Mouse (Mus musculus): ENCODE results near the gene Bicdl1. TPM values are rescaled to one million over a fixed set of nuclear protein-coding genes. Genes with fewer than 3 reads are reported as not detected.

The Bicdl1 gene
- polyA plus RNA-seq, 1 experiment from 2014 or later: 1.9 TPM

- DNase-seq: no peak
- Histone ChIP-seq H3K9me3 (ENCODE audit: low read length) (no peaks in the 10 kb centered on the region), H3K4me3 (ENCODE audit: low read depth, low read length) (no peak overlapping the region), H3K36me3 (replicated peaks; ENCODE audit: insufficient read depth, low read length) (no peaks in the 10 kb centered on the region), H3K4me2 (ENCODE audit: low read depth, low read length) (no peak overlapping the region), H3K27me3 (ENCODE audit: insufficient read depth, low read length) (no peaks in the 10 kb centered on the region), H3K27ac (ENCODE audit: low read depth) (no peak overlapping the region), H3K9ac (replicated peaks) (no peak overlapping the region), H3K4me1 (ENCODE audit: insufficient read depth) (no peaks in the 10 kb centered on the region)
- TF ChIP-seq EP300 (IDR thresholded peaks at IDR 0.05; ENCODE audit: low read depth): no peak
- TF ChIP-seq CTCF (IDR thresholded peaks at IDR 0.05; ENCODE audit: low read depth): no peak
- ATAC-seq: no peak
- WGBS (ENCODE audit: insufficient replicate concordance): 57% methylated on average over 6 of the region's 6 CpGs
Measured at GRCm38 (mm10) chr5:115712487-115712886, 18.9 kb downstream of the Bicdl1 start.

GRCm38 (mm10) chr5:115711636-115712419 is 19.6 kb downstream of the Bicdl1 start:
- H3K9me3 ChIP-seq (ENCODE audit: low read length): no peaks in the 10 kb centered on the region
- no peak for ATAC-seq
- 58% methylated on average over 11 of the region's 11 CpGs for WGBS (ENCODE audit: insufficient replicate concordance)
- no peak overlapping the region for H3K4me2 ChIP-seq (ENCODE audit: low read depth, low read length)
- H3K36me3 ChIP-seq (replicated peaks; ENCODE audit: insufficient read depth, low read length): no peaks in the 10 kb centered on the region
- no peak overlapping the region for H3K9ac ChIP-seq (replicated peaks)
- H3K27me3 ChIP-seq (ENCODE audit: insufficient read depth, low read length): no peaks in the 10 kb centered on the region
- no peak overlapping the region for H3K27ac ChIP-seq (ENCODE audit: low read depth)
- no peak for TF ChIP-seq CTCF (IDR thresholded peaks at IDR 0.05; ENCODE audit: low read depth)
- TF ChIP-seq EP300 (IDR thresholded peaks at IDR 0.05; ENCODE audit: low read depth): no peak
- DNase-seq: no peak
- no peaks in the 10 kb centered on the region for H3K4me1 ChIP-seq (ENCODE audit: insufficient read depth)
- no peak overlapping the region for H3K4me3 ChIP-seq (ENCODE audit: low read depth, low read length)

GRCm38 (mm10) chr5:115710171-115710570 is 21.2 kb downstream of the Bicdl1 start:
- no peaks in the 10 kb centered on the region for H3K36me3 ChIP-seq (replicated peaks; ENCODE audit: insufficient read depth, low read length)
- H3K27ac ChIP-seq (ENCODE audit: low read depth): no peak overlapping the region
- no peak for TF ChIP-seq CTCF (IDR thresholded peaks at IDR 0.05; ENCODE audit: low read depth)
- no peak for TF ChIP-seq EP300 (IDR thresholded peaks at IDR 0.05; ENCODE audit: low read depth)
- no peak overlapping the region for H3K4me2 ChIP-seq (ENCODE audit: low read depth, low read length)
- ATAC-seq (no peak), DNase-seq (no peak)
- 87% methylated on average over 4 of the region's 4 CpGs for WGBS (ENCODE audit: insufficient replicate concordance)
- no peak overlapping the region for H3K4me3 ChIP-seq (ENCODE audit: low read depth, low read length)
- H3K27me3 ChIP-seq (ENCODE audit: insufficient read depth, low read length): no peaks in the 10 kb centered on the region
- no peaks in the 10 kb centered on the region for H3K9me3 ChIP-seq (ENCODE audit: low read length)
- H3K4me1 ChIP-seq (ENCODE audit: insufficient read depth): no peaks in the 10 kb centered on the region
- H3K9ac ChIP-seq (replicated peaks): no peak overlapping the region

GRCm38 (mm10) chr5:115708930-115709329 is 22.5 kb downstream of the Bicdl1 start:
- H3K9me3 ChIP-seq (ENCODE audit: low read length): no peaks in the 10 kb centered on the region
- ATAC-seq (no peak), DNase-seq (no peak)
- H3K9ac ChIP-seq (replicated peaks): no peak overlapping the region
- TF ChIP-seq EP300 (IDR thresholded peaks at IDR 0.05; ENCODE audit: low read depth) (no peak), CTCF (IDR thresholded peaks at IDR 0.05; ENCODE audit: low read depth) (no peak)
- H3K4me3 ChIP-seq (ENCODE audit: low read depth, low read length): no peak overlapping the region
- H3K27ac ChIP-seq (ENCODE audit: low read depth): no peak overlapping the region
- 40% methylated on average over 3 of the region's 3 CpGs for WGBS (ENCODE audit: insufficient replicate concordance)
- no peaks in the 10 kb centered on the region for H3K36me3 ChIP-seq (replicated peaks; ENCODE audit: insufficient read depth, low read length)
- H3K4me2 ChIP-seq (ENCODE audit: low read depth, low read length): no peak overlapping the region
- H3K4me1 ChIP-seq (ENCODE audit: insufficient read depth): no peaks in the 10 kb centered on the region
- H3K27me3 ChIP-seq (ENCODE audit: insufficient read depth, low read length): no peaks in the 10 kb centered on the region

GRCm38 (mm10) chr5:115701981-115702380 is 29.4 kb downstream of the Bicdl1 start:
- Histone ChIP-seq H3K9ac (replicated peaks) (no peak overlapping the region), H3K27ac (ENCODE audit: low read depth) (no peak overlapping the region)

GRCm38 (mm10) chr5:115701215-115701614 is 30.2 kb downstream of the Bicdl1 start:
- no peak for DNase-seq
- no peak overlapping the region for H3K9ac ChIP-seq (replicated peaks)
- no peaks in the 10 kb centered on the region for H3K27me3 ChIP-seq (ENCODE audit: insufficient read depth, low read length)
- no peaks in the 10 kb centered on the region for H3K4me1 ChIP-seq (ENCODE audit: insufficient read depth)
- ATAC-seq: no peak
- H3K27ac ChIP-seq (ENCODE audit: low read depth): no peak overlapping the region
- no peaks in the 10 kb centered on the region for H3K36me3 ChIP-seq (replicated peaks; ENCODE audit: insufficient read depth, low read length)
- TF ChIP-seq CTCF (IDR thresholded peaks at IDR 0.05; ENCODE audit: low read depth): no peak
- no peak for TF ChIP-seq EP300 (IDR thresholded peaks at IDR 0.05; ENCODE audit: low read depth)
- H3K9me3 ChIP-seq (ENCODE audit: low read length): no peaks in the 10 kb centered on the region
- no peak overlapping the region for H3K4me2 ChIP-seq (ENCODE audit: low read depth, low read length)
- H3K4me3 ChIP-seq (ENCODE audit: low read depth, low read length): no peak overlapping the region
- WGBS (ENCODE audit: insufficient replicate concordance): 52% methylated on average over 4 of the region's 4 CpGs

More at GRCm38 (mm10) chr5:115701981-115702380, 29.4 kb downstream of the Bicdl1 start:
- DNase-seq (no peak), ATAC-seq (no peak)
- TF ChIP-seq EP300 (IDR thresholded peaks at IDR 0.05; ENCODE audit: low read depth) (no peak), CTCF (IDR thresholded peaks at IDR 0.05; ENCODE audit: low read depth) (no peak)
- Histone ChIP-seq H3K9me3 (ENCODE audit: low read length) (no peaks in the 10 kb centered on the region), H3K27me3 (ENCODE audit: insufficient read depth, low read length) (no peaks in the 10 kb centered on the region), H3K36me3 (replicated peaks; ENCODE audit: insufficient read depth, low read length) (no peaks in the 10 kb centered on the region), H3K4me1 (ENCODE audit: insufficient read depth) (no peaks in the 10 kb centered on the region), H3K4me2 (ENCODE audit: low read depth, low read length) (no peak overlapping the region), H3K4me3 (ENCODE audit: low read depth, low read length) (no peak overlapping the region)
- 44% methylated on average over 3 of the region's 3 CpGs for WGBS (ENCODE audit: insufficient replicate concordance)

Data from liver, postnatal 0 days (tissue).